Mouse (Mus musculus): ENCODE results near the gene Sycn.

Gene Sycn

DNA sequence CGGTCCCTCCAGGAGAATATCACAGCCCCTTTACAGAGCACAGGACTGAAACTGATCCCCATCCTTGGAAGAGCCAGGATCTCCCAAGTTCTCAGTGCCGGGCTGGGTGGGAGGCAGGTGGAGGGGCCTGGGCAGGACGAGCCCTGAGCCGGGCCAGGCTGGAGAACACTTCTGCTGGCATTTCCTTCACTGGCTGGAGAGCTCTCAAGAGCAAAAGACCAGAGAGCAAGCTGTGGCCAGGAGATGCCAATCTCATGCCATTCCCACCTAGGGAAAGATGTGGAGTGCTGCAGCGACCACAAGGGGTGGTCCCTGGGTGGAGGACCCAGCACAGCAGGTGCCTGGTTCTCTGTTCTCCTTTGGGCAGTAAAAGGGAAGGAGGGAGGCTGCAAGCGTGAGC, 44.3 kb downstream of the Sycn start:
- no peak for DNase-seq (ENCODE audit: low read depth, low spot score)

DNA sequence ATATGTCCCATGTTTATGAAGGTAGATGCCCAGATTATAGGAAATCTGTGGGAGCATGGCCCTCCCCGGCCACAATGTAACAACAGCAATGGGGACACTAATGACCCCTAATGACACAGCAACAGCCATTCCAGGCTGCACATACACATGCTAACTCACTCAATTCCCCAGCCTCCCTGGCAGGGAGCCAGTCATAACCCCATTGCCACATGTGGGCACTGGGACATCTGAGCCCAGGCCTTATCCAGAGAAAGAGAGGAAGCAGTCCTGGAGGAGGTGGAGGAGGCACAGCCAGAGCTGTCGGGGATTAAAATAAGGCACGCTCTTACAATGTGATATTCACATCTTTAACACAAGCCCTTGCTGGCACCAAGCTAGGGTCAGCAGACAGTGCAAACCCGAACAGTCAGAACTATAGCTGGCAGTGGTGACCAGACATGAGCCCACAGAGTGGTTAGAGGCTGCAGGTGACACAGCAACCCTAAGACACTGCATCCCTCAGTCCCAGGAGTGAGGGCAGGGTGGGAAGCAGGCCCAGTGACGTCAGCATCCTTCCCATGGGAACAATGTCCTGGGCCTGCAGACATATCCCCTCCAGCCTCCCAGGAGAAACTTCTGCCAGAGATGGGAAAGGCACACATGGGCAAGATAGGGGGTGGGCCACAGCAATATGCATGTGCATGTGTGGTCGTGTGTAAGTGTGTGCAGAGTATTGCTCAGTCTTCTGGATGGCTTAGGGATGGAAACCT, 46.2 kb downstream of the Sycn start:
- no peak for DNase-seq (ENCODE audit: low read depth, low spot score)

DNA sequence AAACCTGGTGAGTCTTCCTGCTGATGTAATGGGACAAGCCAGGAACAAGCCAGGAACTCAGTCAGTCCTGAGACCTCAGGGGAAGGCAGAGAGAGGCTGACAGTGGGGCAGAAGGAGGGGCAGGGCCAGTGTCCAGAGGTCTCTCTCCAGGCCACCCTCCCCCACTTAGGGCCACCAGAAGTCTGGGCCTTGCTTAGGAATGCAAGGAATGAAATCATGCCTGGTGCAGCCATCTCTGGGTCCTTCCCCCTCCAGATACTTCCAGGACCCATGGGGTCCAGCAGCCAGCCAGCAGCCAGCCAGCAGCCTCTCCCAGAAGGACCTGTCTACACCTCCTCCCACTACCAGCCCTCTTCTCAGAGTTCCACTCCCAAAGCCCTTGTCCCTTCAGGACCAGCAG, 47.0 kb downstream of the Sycn start:
- DNase-seq (ENCODE audit: low read depth, low spot score), result no peak
